In the genomic region with DNA sequence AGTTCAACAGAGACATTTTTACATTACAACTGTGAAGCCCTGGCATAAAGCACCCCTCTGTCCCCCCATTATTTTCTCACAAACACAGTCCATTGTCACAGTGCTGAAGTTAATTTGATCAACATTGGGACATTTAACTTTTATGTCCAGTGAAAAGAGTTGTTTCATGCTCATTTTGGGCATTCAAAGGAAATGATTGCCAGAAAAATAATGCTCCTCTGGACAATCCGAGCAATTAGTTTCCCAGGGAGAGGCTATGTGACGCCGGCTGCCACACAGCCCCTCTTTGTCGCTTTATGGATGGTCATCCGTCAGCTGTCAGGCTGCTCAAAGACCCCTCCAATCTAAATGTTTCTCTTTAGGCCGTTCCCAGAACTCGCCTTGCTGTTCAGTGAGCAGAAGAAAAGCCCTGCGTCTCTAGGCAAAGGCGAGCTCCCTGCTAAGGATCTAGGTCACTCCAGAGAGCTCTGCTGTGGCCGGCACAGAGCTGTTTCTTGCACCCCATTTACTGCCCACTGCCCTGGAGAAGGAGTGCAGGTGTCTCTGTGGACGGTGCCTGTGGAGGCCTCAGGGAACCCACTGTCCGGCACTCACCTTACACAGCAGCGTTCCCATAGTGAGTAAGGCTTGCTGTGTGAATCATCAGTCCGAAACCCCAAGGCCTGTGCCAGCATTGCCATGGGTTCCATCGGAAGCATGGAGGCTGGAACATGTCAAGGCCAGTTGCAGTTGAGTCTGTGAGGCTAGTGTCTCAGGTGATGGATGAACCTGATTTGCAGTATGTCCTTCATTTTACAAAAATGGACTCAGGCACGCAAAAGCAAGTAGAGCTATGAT, we compare ENCODE assay signal across 12 mouse cellular contexts. TPM values are rescaled to one million over a fixed set of nuclear protein-coding genes. Genes with fewer than 3 reads are reported as not detected.
DNase-seq lines count a peak whose midpoint lies in the region; ATAC-seq and TF ChIP-seq lines count a peak whose summit lies in the region.
"Had no signal": no experiment of that assay in that cellular context is flagged by ENCODE, and none has a peak within 500 bp of the region (broad histone marks: within the 10 kb centered on the region; RNA-seq: fewer than 3 reads in every experiment).

No protein-coding gene starts in this region.

- no peak overlapping the region for H3K4me3 ChIP-seq in layer of hippocampus, adult 2 months
- H3K4me3 ChIP-seq in forebrain, embryonic 14.5 days (ENCODE audit: low read depth, low read length) = no peak overlapping the region
- no peak overlapping the region for H3K4me3 ChIP-seq in midbrain, embryonic 12.5 days
- H3K4me3 ChIP-seq in kidney, adult 2 months (ENCODE audit: insufficient read depth, low read depth, low read length) = no peak overlapping the region
- H3K4me3 ChIP-seq: gastrocnemius, adult 2 months; lung, embryonic 15.5 days had no signal

- no peak for TF ChIP-seq POLR2A in kidney, adult 2 months (IDR thresholded peaks at IDR 0.05; ENCODE audit: low read depth, low read length)

- peak overlapping the region; percentile 47; the same call in 1 of the 2 replicates for H3K27ac ChIP-seq in layer of hippocampus, adult 2 months
- H3K27ac ChIP-seq in forebrain, embryonic 14.5 days (ENCODE audit: low read depth, low read length) = no peak overlapping the region
- peak overlapping the region; percentile 42 for H3K27ac ChIP-seq in midbrain, embryonic 12.5 days (replicated peaks)
- H3K27ac ChIP-seq in kidney, adult 2 months (ENCODE audit: insufficient read depth, low read depth, low read length) = no peak overlapping the region
- H3K27ac ChIP-seq: gastrocnemius, adult 2 months; lung, embryonic 15.5 days had no signal

- peak; percentile 78 for ATAC-seq in forebrain, embryonic 14.5 days
- peak; percentile 42; the same call in 1 of the 2 replicates for ATAC-seq in midbrain, embryonic 12.5 days (ENCODE audit: low FRiP score, low read depth)

- H3K36me3 ChIP-seq in forebrain, embryonic 14.5 days (ENCODE audit: control insufficient read depth, insufficient read depth, low read length) = 0 out of 2 replicates have a peak, but pooled peaks cover 3% of the 10 kb centered on the region
- 0 out of 2 replicates have a peak, but pooled peaks cover 3% of the 10 kb centered on the region for H3K36me3 ChIP-seq in midbrain, embryonic 12.5 days
- H3K36me3 ChIP-seq in kidney, adult 2 months (ENCODE audit: control insufficient read depth, insufficient read depth, low read length) = no peaks in the 10 kb centered on the region

- peaks cover 40% of the 10 kb centered on the region for H3K27me3 ChIP-seq in forebrain, embryonic 14.5 days (replicated peaks; ENCODE audit: control insufficient read depth, insufficient read depth, low read length)
- peaks cover 94% of the 10 kb centered on the region for H3K27me3 ChIP-seq in midbrain, embryonic 12.5 days
- H3K27me3 ChIP-seq in kidney, adult 2 months (replicated peaks; ENCODE audit: control insufficient read depth, insufficient read depth, low read length) = no peaks in the 10 kb centered on the region
- H3K27me3 ChIP-seq: lung, embryonic 15.5 days had no signal

- H3K9me3 ChIP-seq in forebrain, embryonic 14.5 days (replicated peaks; ENCODE audit: control insufficient read depth, low read length) = no peaks in the 10 kb centered on the region
- H3K9me3 ChIP-seq in midbrain, embryonic 12.5 days = no peaks in the 10 kb centered on the region
- H3K9me3 ChIP-seq: lung, embryonic 15.5 days had no signal

- peaks cover 19% of the 10 kb centered on the region for H3K4me1 ChIP-seq in forebrain, embryonic 14.5 days (ENCODE audit: control insufficient read depth, insufficient read depth, low read length)
- H3K4me1 ChIP-seq in midbrain, embryonic 12.5 days = peaks cover 31% of the 10 kb centered on the region
- H3K4me1 ChIP-seq in kidney, adult 2 months (ENCODE audit: control insufficient read depth, insufficient read depth, low read length) = peaks cover 4% of the 10 kb centered on the region; the same call in 1 of the 2 replicates
- H3K4me1 ChIP-seq: lung, embryonic 15.5 days had no signal

- H3K9ac ChIP-seq in forebrain, embryonic 14.5 days (ENCODE audit: low read length) = no peak overlapping the region
- no peak overlapping the region for H3K9ac ChIP-seq in midbrain, embryonic 12.5 days (replicated peaks)
- H3K9ac ChIP-seq: lung, embryonic 15.5 days had no signal

- WGBS in forebrain, embryonic 14.5 days = 26% methylated on average over 16 of the region's 16 CpGs
- 39% methylated on average over 16 of the region's 16 CpGs for WGBS in midbrain, embryonic 12.5 days
- WGBS in kidney, adult 2 months = 68% methylated on average over 16 of the region's 16 CpGs

- TF ChIP-seq CTCF in layer of hippocampus, adult 2 months (conservative IDR thresholded peaks at IDR 0.05) = no peak
- no peak for TF ChIP-seq CTCF in kidney, adult 2 months (conservative IDR thresholded peaks at IDR 0.05; ENCODE audit: insufficient read depth, insufficient read length, low read depth, low read length)

- no peak overlapping the region for H3K4me2 ChIP-seq in forebrain, embryonic 14.5 days (ENCODE audit: low read length)
- H3K4me2 ChIP-seq in midbrain, embryonic 12.5 days (replicated peaks) = no peak overlapping the region
- H3K4me2 ChIP-seq: lung, embryonic 15.5 days had no signal

- DNase-seq in layer of hippocampus, adult 2 months (ENCODE audit: low spot score in 2 of 2) = peak in 1 of 2 experiments; percentile 17
- no peak for DNase-seq in layer of hippocampus, adult 9-10 months (ENCODE audit: low spot score)
- peak; percentile 76 for DNase-seq in forebrain, embryonic 14.5 days (ENCODE audit: low spot score)
- no peak for DNase-seq in gastrocnemius, postnatal 14 days
- DNase-seq in kidney, adult 2 months = no peak
- no peak for DNase-seq in spleen, adult 12 weeks (ENCODE audit: low spot score)
- DNase-seq in frontal cortex, adult 2 months (ENCODE audit: extremely low spot score in 1 of 2, low spot score in 1 of 2) = no peak
- DNase-seq: gastrocnemius, adult 2 months; left cerebral cortex, postnatal 4 days had no signal

- intact Hi-C loops in gastrocnemius, postnatal 14 days (cut with DNase I; ENCODE audit: low total_unique reads) = no loop called here

RNA-seq across cellular contexts. Expression of a gene that starts 51.8 kb away (rescaled TPM):
- 1 to 10 TPM; 8.0 to 8.2 TPM for total RNA-seq in layer of hippocampus, adult 2 months (2021)
- 1.2 and 1.7 TPM in 2 replicates for polyA plus RNA-seq in forebrain, embryonic 14.5 days (2014; fragmentation: Nextera tagmentation; extraction: Ambion mirVana)
- polyA plus RNA-seq in midbrain, embryonic 12.5 days (2016; fragmentation: Nextera tagmentation; extraction: Ambion mirVana) = 17.4 and 27.4 TPM in 2 replicates
- not detected for total RNA-seq in gastrocnemius, postnatal 14 days (2021)
- 0.06 TPM in 1 of 2 replicates, not detected in the other for polyA plus RNA-seq in kidney, adult 2 months (2012; rRNA removed)
- 9.2 and 11.4 TPM in 2 replicates for polyA plus RNA-seq in frontal cortex, adult 2 months (2012; rRNA removed)
- total RNA-seq: gastrocnemius, adult 2 months had no signal
- polyA plus RNA-seq: kidney, embryonic 14.5 days had no signal

Comparison
In these comparisons a context has a peak if more than half of its experiments do, and no peak if none do; other contexts are left out.
1. H3K27ac ChIP-seq: peak in layer of hippocampus, adult 2 months (single experiment) and midbrain, embryonic 12.5 days (single experiment); none in forebrain, embryonic 14.5 days (single experiment) and kidney, adult 2 months (single experiment).